Mouse (Mus musculus): ENCODE results near the gene Slc48a1. TPM values are rescaled to one million over a fixed set of nuclear protein-coding genes. Genes with fewer than 3 reads are reported as not detected.

The Slc48a1 gene
- polyA plus RNA-seq, 1 experiment from 2014 or later, result 23.9 TPM

DNA sequence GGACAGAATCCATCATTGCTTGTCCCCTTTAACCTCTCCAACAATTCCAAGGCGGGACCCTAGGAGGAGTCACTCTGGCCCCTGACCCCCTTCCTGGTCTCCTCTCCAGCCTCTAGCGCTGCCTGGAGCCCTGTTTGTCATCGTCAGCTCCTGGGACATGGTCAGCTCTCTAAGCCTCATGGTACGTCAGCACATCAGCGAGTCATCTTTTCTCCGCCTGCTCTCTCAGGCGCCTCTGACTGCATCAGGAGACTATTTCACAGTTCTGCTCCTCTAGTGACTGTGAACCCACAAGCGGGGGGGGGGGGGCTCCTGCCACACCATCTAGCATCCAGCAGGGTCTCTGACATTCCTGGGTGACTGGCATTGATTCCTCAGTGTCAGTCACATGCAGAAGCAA lies 23.0 kb upstream of the Slc48a1 start:
- Histone ChIP-seq H3K36me3 (no peaks in the 10 kb centered on the region), H3K9me3 (no peaks in the 10 kb centered on the region), H3K27me3 (replicated peaks) (no peaks in the 10 kb centered on the region), H3K4me3 (replicated peaks) (no peak overlapping the region), H3K4me1 (replicated peaks) (peaks cover 10% of the 10 kb centered on the region), H3K4me2 (replicated peaks) (no peak overlapping the region), H3K9ac (no peak overlapping the region), H3K27ac (no peak overlapping the region)
- ATAC-seq, result no peak
- WGBS, result 54% methylated on average over 8 of the region's 8 CpGs

DNA sequence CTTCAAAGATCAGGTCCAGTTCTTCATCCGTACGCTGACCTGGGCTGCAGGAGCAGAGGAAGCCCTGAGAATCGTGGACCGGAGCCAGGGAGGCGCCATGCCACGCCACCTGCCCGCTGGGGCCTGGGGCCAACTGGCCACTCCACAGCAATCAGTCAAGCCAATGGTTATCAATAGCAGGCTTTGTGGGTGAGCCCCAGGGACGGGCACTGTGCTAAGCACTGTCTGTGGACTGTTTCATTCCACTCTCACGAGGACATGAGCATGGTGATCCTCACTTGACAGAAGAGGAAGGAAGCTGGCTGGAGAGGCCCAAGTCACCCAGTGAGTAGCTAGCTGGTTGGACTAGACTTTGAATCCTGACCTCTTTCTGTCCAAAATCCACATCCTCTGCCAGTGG lies 18.3 kb upstream of the Slc48a1 start:
- H3K27ac ChIP-seq, result no peak overlapping the region
- H3K9me3 ChIP-seq, result no peaks in the 10 kb centered on the region
- whole genome bisulfite sequencing, result 91% methylated on average over 9 of the region's 9 CpGs
- no peak overlapping the region for H3K9ac ChIP-seq
- no peaks in the 10 kb centered on the region for H3K36me3 ChIP-seq
- ATAC-seq, result no peak
- H3K27me3 ChIP-seq (replicated peaks), result no peaks in the 10 kb centered on the region
- no peak overlapping the region for H3K4me3 ChIP-seq (replicated peaks)
- peaks cover 3% of the 10 kb centered on the region; the same call in 1 of the 2 replicates for H3K4me1 ChIP-seq (replicated peaks)
- no peak overlapping the region for H3K4me2 ChIP-seq (replicated peaks)

DNA sequence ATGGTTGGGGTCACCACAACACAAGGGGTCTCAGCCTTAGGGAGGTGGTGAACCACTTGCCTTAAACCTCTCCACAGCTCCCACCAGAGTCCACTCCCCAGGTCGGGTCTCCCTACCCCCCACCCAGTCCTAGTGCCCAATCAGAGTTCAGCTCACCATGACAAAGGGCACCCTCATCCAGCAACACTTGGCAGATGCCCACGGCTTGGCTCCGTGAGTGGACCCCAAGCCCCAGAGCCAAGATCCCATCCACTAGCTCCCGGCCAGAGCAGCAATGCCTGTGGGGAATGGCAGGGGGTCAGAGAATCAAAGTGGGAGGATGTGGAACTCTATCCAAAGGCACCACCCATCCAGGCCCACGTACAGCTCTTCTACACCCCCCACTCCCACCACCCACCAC lies 17.4 kb upstream of the Slc48a1 start:
- WGBS, result 70% methylated on average over 5 of the region's 5 CpGs
- no peak overlapping the region for H3K4me2 ChIP-seq (replicated peaks)
- no peak for ATAC-seq
- no peak overlapping the region for H3K4me3 ChIP-seq (replicated peaks)
- no peaks in the 10 kb centered on the region for H3K27me3 ChIP-seq (replicated peaks)
- no peaks in the 10 kb centered on the region for H3K9me3 ChIP-seq
- no peak overlapping the region for H3K27ac ChIP-seq
- H3K9ac ChIP-seq, result no peak overlapping the region
- H3K4me1 ChIP-seq (replicated peaks), result peaks cover 6% of the 10 kb centered on the region; the same call in 1 of the 2 replicates
- no peaks in the 10 kb centered on the region for H3K36me3 ChIP-seq

DNA sequence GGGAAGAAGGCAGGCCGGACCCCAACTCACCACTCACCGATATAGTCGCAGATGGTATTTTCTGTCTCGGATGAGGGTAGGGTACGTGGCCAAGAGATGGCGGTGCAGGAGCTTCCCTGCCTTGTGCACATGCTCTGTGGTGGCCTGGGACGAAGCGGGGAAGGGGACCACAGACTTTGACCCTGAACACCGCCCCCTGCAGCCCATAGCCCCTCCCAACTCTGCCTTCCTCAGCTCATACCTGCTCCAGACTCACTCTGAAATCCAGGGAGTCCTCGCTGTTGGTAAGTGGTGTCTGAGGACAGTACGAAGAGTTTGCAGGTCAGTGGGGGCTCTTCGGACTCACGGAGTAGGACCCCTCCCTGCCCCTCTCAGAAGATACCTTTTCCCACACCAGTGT lies 16.9 kb upstream of the Slc48a1 start:
- no peaks in the 10 kb centered on the region for H3K36me3 ChIP-seq
- WGBS, result 40% methylated on average over 13 of the region's 13 CpGs
- H3K4me2 ChIP-seq (replicated peaks), result no peak overlapping the region; the same call in 1 of the 2 replicates
- no peak overlapping the region for H3K9ac ChIP-seq
- no peak overlapping the region for H3K4me3 ChIP-seq (replicated peaks)
- peak; percentile 54 for ATAC-seq
- peaks cover 4% of the 10 kb centered on the region; the same call in 1 of the 2 replicates for H3K27me3 ChIP-seq (replicated peaks)
- H3K27ac ChIP-seq, result no peak overlapping the region
- no peaks in the 10 kb centered on the region for H3K9me3 ChIP-seq
- peaks cover 6% of the 10 kb centered on the region; the same call in 1 of the 2 replicates for H3K4me1 ChIP-seq (replicated peaks)

DNA sequence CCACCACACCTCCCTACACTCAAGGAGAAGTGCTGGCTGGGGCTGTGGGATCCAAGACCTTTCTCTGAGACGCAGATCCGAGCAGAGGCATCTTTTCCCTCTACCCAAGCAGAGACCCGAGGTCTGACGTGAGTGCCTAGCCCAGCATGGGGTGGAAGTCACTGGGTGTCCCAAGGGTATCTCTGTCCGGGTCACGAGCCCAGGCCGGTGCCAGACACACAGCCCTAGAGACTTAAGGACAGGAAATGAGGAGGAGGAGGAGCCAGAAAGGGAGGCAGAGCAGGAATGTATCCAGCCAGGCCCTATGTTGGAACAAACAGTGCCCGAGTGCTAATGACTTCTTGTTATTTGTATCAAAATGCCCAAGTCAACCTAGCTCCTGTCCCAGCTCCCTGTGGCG lies 15.6 kb upstream of the Slc48a1 start:
- no peak for ATAC-seq
- peaks cover 13% of the 10 kb centered on the region for H3K27me3 ChIP-seq (replicated peaks)
- H3K27ac ChIP-seq, result no peak overlapping the region
- no peaks in the 10 kb centered on the region for H3K9me3 ChIP-seq
- H3K4me2 ChIP-seq (replicated peaks), result no peak overlapping the region
- no peaks in the 10 kb centered on the region for H3K36me3 ChIP-seq
- H3K4me1 ChIP-seq (replicated peaks), result peaks cover 17% of the 10 kb centered on the region
- WGBS, result 65% methylated on average over 9 of the region's 9 CpGs
- H3K4me3 ChIP-seq (replicated peaks), result no peak overlapping the region
- no peak overlapping the region for H3K9ac ChIP-seq

DNA sequence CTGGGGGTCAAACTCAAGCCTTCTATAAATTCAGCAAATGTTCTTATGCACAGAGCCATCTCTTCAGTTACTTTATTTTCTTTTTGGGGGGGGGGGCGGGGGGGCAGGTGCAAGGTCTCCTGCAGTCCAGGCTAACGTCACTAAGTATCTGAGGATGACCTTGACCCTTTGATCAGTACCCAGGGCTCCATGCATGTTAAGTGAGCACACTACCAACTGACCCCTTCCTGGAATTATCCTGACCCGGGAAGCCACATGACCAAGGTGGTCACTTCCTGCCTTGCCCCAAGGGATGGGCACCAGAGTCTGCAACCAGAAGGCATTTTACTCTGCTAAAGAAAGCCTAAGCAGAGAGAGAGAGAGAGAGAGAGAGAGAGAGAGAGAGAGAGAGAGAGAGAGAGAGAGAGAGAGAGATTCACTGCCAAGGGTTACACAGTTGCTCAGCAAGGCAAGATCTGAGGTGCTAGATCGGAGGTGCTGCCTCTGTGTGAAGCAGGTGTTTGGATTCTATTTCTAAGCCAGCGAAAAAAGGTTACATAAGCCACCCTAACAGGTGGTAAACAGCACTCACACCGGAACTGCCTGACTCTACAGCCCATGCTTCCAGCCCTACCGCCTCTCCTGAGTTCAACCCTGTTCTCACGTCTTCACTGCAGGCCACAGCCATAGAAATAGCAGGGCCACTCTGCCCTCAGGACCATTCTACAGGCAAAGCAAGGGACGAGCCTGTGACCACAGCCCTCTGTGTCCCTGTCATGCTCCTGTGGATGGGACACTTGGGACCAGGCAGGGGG lies 14.9 kb upstream of the Slc48a1 start:
- WGBS, result 66% methylated on average over 9 of the region's 9 CpGs
- peaks cover 24% of the 10 kb centered on the region for H3K4me1 ChIP-seq (replicated peaks)
- peaks cover 13% of the 10 kb centered on the region for H3K27me3 ChIP-seq (replicated peaks)
- no peaks in the 10 kb centered on the region for H3K9me3 ChIP-seq
- H3K36me3 ChIP-seq, result no peaks in the 10 kb centered on the region
- H3K4me3 ChIP-seq (replicated peaks), result no peak overlapping the region
- H3K4me2 ChIP-seq (replicated peaks), result no peak overlapping the region
- ATAC-seq, result no peak
- H3K27ac ChIP-seq, result no peak overlapping the region
- no peak overlapping the region for H3K9ac ChIP-seq

DNA sequence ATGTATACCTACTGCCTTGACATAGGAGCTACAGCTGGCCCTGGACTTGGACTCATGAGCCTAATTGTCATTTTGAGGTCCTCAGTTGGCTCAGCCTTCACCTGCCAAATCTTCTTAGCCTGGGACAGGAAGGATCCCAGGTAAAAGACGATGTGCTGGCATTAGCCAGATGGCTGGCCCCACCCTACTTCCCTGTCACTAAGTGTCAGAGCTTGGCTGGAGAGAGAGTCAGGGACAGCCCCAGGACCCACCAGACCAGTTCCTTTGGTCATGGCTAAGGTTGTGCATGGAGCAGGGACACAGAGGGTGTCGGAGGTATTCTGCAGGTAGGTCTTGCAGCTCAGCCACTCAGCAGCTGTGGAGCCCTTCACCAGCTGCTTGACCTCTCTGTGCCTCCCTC lies 13.8 kb upstream of the Slc48a1 start:
- Histone ChIP-seq H3K4me2 (replicated peaks) (no peak overlapping the region), H3K4me3 (replicated peaks) (no peak overlapping the region), H3K27ac (no peak overlapping the region), H3K9ac (no peak overlapping the region), H3K9me3 (no peaks in the 10 kb centered on the region), H3K36me3 (no peaks in the 10 kb centered on the region), H3K4me1 (replicated peaks) (peaks cover 25% of the 10 kb centered on the region), H3K27me3 (replicated peaks) (peaks cover 16% of the 10 kb centered on the region)
- no peak for ATAC-seq
- WGBS, result 65% methylated on average over 2 of the region's 2 CpGs

DNA sequence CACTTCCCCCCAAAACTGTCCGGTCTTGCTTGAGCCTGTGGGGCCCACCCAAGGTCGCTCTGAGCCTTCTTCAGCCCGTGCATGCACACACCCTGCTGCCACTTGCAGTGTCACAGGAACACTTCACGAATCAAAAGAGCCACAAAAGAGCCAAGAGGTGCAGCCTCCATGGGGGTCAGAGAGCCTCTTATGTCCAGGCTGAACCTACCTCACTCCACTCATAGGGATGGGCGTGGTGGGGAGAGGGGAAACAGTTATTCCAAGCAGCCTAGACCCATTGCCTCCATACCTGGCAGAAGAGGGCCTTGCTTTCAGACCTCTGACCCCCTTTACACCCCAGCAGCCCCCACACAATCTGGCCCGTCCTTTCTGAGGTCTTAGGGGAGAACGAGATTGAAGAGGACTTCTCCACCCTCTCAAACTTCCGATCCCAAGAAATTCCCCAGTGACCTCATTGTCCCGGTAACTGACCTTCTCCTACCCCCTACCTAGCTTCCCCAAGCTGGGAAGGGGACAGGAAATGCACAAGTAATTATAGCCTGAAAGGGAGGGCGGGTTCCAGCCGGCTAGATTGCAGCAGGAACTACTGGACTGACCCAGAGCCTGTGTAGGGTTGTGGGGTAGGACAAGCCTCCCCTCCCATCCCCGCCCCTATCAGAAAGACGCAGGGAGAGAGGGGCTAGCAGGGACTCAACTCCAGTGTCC lies 13.1 kb upstream of the Slc48a1 start:
- Histone ChIP-seq H3K4me1 (replicated peaks) (peaks cover 25% of the 10 kb centered on the region), H3K27ac (no peak overlapping the region)
- WGBS, result 44% methylated on average over 13 of the region's 13 CpGs

DNA sequence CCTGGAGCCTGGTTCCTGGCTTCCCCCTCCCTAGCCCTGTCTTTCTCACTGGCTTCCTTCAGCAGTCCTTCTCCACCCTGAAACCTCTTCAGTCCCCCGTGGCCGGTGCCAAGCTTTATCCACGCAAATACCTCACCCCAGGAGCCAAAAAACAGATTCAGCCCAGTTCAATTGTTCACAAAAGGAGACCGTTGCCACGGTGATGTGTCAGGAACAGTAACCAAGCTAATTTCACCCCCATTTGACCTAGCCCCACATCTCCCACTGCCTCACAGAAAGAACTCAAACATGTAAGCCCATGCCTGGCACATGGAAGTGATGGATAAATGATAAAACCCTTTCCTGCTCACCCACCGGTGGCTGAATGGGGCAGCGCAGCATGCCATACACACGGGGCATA lies 12.1 kb upstream of the Slc48a1 start:
- Histone ChIP-seq H3K4me3 (replicated peaks) (peak overlapping the region; percentile 52), H3K4me1 (replicated peaks) (peaks cover 25% of the 10 kb centered on the region), H3K9ac (0 out of 2 replicates have a peak overlapping the region, but pooled peaks have one; percentile 51), H3K4me2 (replicated peaks) (peak overlapping the region; percentile 97), H3K9me3 (no peaks in the 10 kb centered on the region), H3K27me3 (replicated peaks) (peaks cover 21% of the 10 kb centered on the region), H3K27ac (no peak overlapping the region), H3K36me3 (no peaks in the 10 kb centered on the region)
- no peak for ATAC-seq
- 34% methylated on average over 8 of the region's 8 CpGs for WGBS

More for the DNA sequence above, 13.1 kb upstream of the Slc48a1 start:
- Histone ChIP-seq H3K27me3 (replicated peaks) (peaks cover 21% of the 10 kb centered on the region), H3K4me3 (replicated peaks) (no peak overlapping the region), H3K4me2 (replicated peaks) (no peak overlapping the region), H3K36me3 (no peaks in the 10 kb centered on the region), H3K9me3 (no peaks in the 10 kb centered on the region), H3K9ac (no peak overlapping the region)
- ATAC-seq, result no peak

DNA sequence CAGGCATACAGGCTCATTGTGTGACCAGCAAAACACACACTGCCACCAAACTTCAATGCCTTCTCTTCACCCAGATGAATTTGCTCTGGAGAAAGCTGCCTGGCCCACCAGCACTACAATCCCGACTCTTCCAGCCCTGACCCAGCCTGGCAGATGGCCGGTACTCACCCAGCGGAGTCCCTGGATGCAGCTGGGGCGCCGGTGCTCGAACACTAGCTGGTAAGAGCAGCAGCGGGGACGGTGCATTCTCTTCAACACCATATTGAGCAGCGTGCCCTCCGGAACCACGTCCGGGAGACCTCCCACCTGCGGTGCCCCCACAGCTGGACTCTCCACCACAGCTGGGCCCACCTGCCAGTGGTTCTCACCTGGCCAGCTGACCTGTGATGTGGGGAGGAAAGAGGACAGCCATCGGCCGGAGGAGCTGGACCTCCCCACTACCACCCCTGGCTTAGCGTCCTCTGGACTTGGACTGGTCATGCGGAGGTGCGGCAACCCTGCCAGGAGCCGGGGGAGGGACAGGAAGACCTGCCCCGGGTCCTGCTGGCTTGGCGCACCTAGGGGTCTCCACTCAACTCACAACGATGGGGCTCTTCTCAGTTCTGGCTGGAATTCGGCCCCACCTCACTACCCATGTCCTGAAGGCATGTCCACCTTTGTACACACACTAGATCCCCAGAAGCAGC lies 11.6 kb upstream of the Slc48a1 start:
- peak overlapping the region; percentile 52 for H3K4me3 ChIP-seq (replicated peaks)
- ATAC-seq, result 0 out of 2 replicates have a peak, but pooled peaks have one; percentile 1
- peaks cover 25% of the 10 kb centered on the region for H3K4me1 ChIP-seq (replicated peaks)
- H3K9me3 ChIP-seq, result no peaks in the 10 kb centered on the region
- no peak overlapping the region for H3K27ac ChIP-seq
- no peaks in the 10 kb centered on the region for H3K36me3 ChIP-seq
- H3K9ac ChIP-seq, result peak overlapping the region; percentile 51
- 14% methylated on average over 23 of the region's 23 CpGs for WGBS
- H3K4me2 ChIP-seq (replicated peaks), result peak overlapping the region; percentile 97
- peaks cover 21% of the 10 kb centered on the region for H3K27me3 ChIP-seq (replicated peaks)

DNA sequence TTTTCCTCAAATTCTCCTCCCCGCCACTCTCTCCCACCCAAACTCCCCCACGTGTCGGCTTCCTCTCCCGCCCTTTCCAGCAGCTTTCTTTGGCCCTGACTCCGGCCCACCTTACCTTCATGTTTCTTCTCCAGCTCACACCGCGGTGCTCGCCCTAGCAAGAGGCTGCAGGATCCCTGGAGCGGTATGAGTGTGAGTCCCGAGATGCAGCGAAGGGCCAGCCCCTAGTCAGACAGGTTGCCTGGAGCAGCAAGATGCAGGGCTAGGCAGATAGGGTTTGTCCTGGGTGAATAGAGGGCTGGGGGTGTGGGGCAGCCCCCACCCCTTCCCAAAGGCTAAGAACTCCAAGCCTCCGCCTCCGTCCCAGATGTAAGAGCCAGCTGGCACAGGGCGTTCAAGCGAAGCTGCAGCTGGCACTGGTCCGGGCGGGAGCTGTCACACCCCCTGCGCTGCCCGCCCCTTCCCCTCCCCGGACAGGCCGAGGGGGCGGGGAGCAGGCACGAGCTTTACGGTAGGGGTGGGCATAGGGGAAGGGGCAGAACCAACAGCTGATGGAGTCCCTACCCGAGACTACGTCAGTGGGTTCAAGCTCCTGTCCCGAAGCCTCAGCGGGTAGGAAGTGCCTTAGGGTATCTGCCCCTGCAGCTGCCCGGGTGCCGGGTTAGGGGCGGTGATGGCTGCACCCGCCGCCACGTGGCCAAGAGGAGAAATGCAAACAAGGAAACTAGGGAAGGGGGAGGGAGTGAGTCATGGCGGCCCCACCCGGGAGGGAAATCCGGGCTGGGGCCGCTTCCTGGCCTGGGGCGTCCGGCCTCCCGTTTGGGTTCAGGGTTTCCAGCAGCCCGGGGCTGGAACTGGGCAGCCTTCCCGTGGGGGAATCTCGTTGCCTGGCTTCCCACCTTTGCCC lies 10.8 kb upstream of the Slc48a1 start, which contains the start of gene Rapgef3:
TSS of gene Rapgef3 (minus strand) at position 693 of the 907 bp plus-strand sequence.
- peaks cover 30% of the 10 kb centered on the region for H3K4me1 ChIP-seq (replicated peaks)

More for the DNA sequence above, 10.8 kb upstream of the Slc48a1 start, which contains the start of gene Rapgef3:
- H3K9me3 ChIP-seq, result no peaks in the 10 kb centered on the region
- H3K4me3 ChIP-seq (replicated peaks), result peak within 1 kb of the TSS; percentile 52
- peak within 1 kb of the TSS; percentile 51 for H3K9ac ChIP-seq
- 1% methylated on average over 44 of the region's 44 CpGs for WGBS
- H3K27me3 ChIP-seq (replicated peaks), result peaks cover 21% of the 10 kb centered on the region
- H3K4me2 ChIP-seq (replicated peaks), result peak within 1 kb of the TSS; percentile 97
- H3K36me3 ChIP-seq, result no peaks in the 10 kb centered on the region
- ATAC-seq, result peak; percentile 81
- peak within 1 kb of the TSS; percentile 40 for H3K27ac ChIP-seq

All from intestine, embryonic 15.5 days (tissue).